Mouse (Mus musculus) neutrophil, adult 5-6 weeks (primary cell): Measurements from ENCODE around the gene Olfr484. TPM values are rescaled to one million over a fixed set of nuclear protein-coding genes. Genes with fewer than 3 reads are reported as not detected.
"Not testable (repeated sequence)": the region's sequence is repeated elsewhere in the genome, so short reads cannot be mapped to it uniquely, and the experiment has no call there.

Experiments
- ATAC-seq: fragments of 151-379, 151-347 bp; 2 replicates; pipeline ENCODE4 v1.8.0; 2017; ENCODE audit warnings: mild to moderate bottlenecking, moderate TSS enrichment; ENCODE audit not compliant: insufficient number of reproducible peaks, poor library complexity, low FRiP score, severe bottlenecking; ENCODE audit errors: extremely low read depth
- total RNA-seq: library from RNA; stranded (forward); fragments of 200-1000 nt; gene quantifications from 2 replicates; pipeline ENCODE4 v1.2.3, GENCODE M21; 2017

Olfr484 gene
- total RNA-seq: not detected in 2 replicates

- no peak for ATAC-seq
These were observed at the start of gene Olfr484 for GRCm38 (mm10) chr7:108127349-108127748. Olfr484 (minus strand) TSS chr7:108127449.

- not testable (repeated sequence) for ATAC-seq
These were observed 45.4 kb upstream of the Olfr484 start, which contains the start of gene Olfr486 for GRCm38 (mm10) chr7:108172642-108173041. Olfr486 (minus strand) TSS chr7:108172742.

GRCm38 (mm10) chr7:108159771-108160170, 32.5 kb upstream of the Olfr484 start, which contains the start of gene Olfr485:
Olfr485 (minus strand) TSS chr7:108159871.
- no peak for ATAC-seq

GRCm38 (mm10) chr7:108121416-108121815, 5.8 kb downstream of the Olfr484 start:
- ATAC-seq: no peak

GRCm38 (mm10) chr7:108120681-108121080, 6.6 kb downstream of the Olfr484 start:
- ATAC-seq: no peak

GRCm38 (mm10) chr7:108100549-108100948, 26.7 kb downstream of the Olfr484 start, which contains the start of gene Olfr483:
Olfr483 (plus strand) TSS chr7:108100849.
- no peak for ATAC-seq

- no peak for ATAC-seq
These were observed 29.8 kb downstream of the Olfr484 start, which contains the start of gene Olfr482 for GRCm38 (mm10) chr7:108097486-108097885. Olfr482 (minus strand) TSS chr7:108097586.

GRCm38 (mm10) chr7:108079555-108079954, 47.7 kb downstream of the Olfr484 start, which contains the start of gene Olfr481:
Olfr481 (plus strand) TSS chr7:108079855.
- ATAC-seq: no peak

Other genes starting within 250 kb of the Olfr484 start
- gene Olfr472, start 229.5 kb downstream of the Olfr484 start, total RNA-seq: not detected in 2 replicates
- not detected in 2 replicates for gene Olfr473, start 197.0 kb downstream of the Olfr484 start, total RNA-seq
- not detected in 2 replicates for gene Olfr474, start 172.8 kb downstream of the Olfr484 start, total RNA-seq
- not detected in 2 replicates for gene Olfr476, start 162.6 kb downstream of the Olfr484 start, total RNA-seq
- not detected in 2 replicates for gene Olfr477, start 140.8 kb downstream of the Olfr484 start, total RNA-seq
- not detected in 2 replicates for gene Olfr478, start 93.5 kb downstream of the Olfr484 start, total RNA-seq
- gene Olfr479, start 76.8 kb downstream of the Olfr484 start, total RNA-seq: not detected in 2 replicates
- not detected in 2 replicates for gene Olfr480, start 60.1 kb downstream of the Olfr484 start, total RNA-seq
- not detected in 2 replicates for gene Olfr481, start 47.6 kb downstream of the Olfr484 start, total RNA-seq
- gene Olfr482, start 29.9 kb downstream of the Olfr484 start, total RNA-seq: not detected in 2 replicates
- not detected in 2 replicates for gene Olfr483, start 26.6 kb downstream of the Olfr484 start, total RNA-seq
- not detected in 2 replicates for gene Olfr485, start 32.4 kb upstream of the Olfr484 start, total RNA-seq
- not detected in 2 replicates for gene Olfr486, start 45.3 kb upstream of the Olfr484 start, total RNA-seq
- not detected in 2 replicates for gene Olfr487, start 87.2 kb upstream of the Olfr484 start, total RNA-seq
- not detected in 2 replicates for gene Olfr488, start 130.9 kb upstream of the Olfr484 start, total RNA-seq
- gene Olfr490, start 161.5 kb upstream of the Olfr484 start, total RNA-seq: not detected in 2 replicates
- gene Olfr491, start 186.0 kb upstream of the Olfr484 start, total RNA-seq: not detected in 2 replicates
- gene Olfr492, start 196.2 kb upstream of the Olfr484 start, total RNA-seq: not detected in 2 replicates
- not detected in 2 replicates for gene Olfr493, start 219.5 kb upstream of the Olfr484 start, total RNA-seq
- not detected in 2 replicates for gene Olfr494, start 237.9 kb upstream of the Olfr484 start, total RNA-seq